Mouse (Mus musculus) central nervous system, embryonic 11.5 days (tissue): ENCODE measurements around the gene Tmem210. TPM values are rescaled to one million over a fixed set of nuclear protein-coding genes. Genes with fewer than 3 reads are reported as not detected.

Experiments
- polyA plus RNA-seq: library from polyadenylated mRNA; depleted of rRNA; stranded (reverse); fragments of >200 nt; gene quantifications from 2 replicates; pipeline ENCODE4 v1.2.3, GENCODE M21; 2012; rRNA removed

Gene Tmem210
- not detected in 2 replicates for polyA plus RNA-seq

DNA sequence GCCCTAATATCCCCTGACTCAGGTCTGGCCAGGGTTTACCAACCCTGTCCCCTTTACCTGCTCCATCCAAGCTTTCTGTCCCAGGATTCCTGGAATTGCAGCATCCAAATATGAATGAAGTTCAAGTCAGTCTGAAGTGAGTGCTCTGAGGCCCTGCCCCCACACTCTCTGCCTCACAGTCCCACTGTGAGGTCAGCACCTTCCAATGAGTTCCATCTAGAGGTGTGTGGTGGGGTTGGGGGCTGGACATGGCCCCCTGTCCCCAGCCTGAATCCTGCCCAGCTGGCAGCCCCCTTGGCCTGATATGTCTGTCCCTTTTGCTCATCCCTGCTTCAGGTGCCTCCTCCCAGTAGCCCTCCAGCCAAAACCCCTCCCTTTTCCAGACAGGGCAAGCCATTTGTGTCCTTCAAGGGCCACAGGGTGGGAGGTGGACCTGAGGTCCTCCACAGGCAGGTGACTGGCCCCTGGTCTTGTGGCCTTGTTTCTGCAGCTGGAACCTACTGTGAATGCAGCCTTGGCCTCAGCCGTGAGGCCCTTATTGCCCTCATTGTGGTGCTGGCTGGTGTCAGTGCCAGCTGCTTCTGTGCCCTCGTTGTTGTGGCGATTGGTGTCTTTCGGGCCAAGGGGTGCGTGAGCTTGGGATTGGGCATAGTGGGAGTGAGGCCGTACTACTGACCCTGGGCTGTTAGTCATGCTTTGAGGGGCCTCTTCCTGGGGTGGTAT is at the start of gene Tmem210:
Gene Tmem210, plus strand, starts transcription at position 219 of the 723 bp plus-strand sequence.

GRCm38 (mm10) chr2:25242101-25242506 is 45.8 kb upstream of the Tmem210 start, which contains the start of the genes Rnf208 and Cysrt1:
TSS of gene Rnf208 (plus strand) at chr2:25242255.
TSS of gene Cysrt1 (minus strand) at chr2:25242452.

DNA sequence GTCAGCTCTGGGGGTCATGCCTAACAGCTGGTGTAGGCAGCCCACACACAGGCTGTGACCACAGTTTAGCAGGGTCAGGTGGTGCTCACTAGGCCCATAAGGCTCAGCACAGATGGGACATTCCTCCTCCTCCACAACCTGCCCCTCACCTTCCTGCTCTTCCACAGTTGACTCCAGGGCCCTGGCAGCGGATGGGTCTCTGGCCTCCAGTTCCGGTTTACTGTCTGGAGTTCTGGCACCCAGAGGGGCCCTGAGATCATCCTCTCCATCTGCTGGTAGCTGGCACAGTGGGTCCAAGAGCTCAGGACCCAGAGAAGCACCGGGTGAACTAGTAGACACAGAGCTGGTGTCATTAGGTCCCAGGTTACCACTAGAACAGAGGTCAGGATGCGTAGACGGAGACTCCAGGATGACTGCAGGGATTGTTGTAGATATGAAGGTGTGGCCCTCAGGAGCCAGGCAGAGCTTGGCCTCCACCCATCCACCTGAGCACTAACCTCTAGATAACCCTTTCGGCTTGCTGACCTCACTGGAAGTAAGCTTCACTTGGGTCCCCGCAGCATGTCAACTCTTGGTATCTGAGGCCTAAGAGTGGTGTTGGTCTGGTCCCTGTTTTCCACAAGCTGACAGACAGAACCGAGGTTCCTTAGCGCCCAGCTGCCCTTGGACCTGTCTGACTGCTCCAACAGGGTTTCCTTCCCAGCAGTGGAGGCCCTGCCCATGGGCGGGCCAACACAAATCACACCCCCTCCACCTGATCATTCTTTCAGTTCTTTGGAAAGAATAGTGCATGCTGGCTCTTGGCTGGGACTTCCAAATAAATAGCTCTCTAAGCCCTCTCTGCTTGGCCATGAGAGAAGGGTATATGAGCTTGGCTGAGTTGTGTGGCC is 41.5 kb upstream of the Tmem210 start, which contains the start of gene AL732309.1:
Gene AL732309.1, minus strand, starts transcription at position 681 of the 890 bp plus-strand sequence.

DNA sequence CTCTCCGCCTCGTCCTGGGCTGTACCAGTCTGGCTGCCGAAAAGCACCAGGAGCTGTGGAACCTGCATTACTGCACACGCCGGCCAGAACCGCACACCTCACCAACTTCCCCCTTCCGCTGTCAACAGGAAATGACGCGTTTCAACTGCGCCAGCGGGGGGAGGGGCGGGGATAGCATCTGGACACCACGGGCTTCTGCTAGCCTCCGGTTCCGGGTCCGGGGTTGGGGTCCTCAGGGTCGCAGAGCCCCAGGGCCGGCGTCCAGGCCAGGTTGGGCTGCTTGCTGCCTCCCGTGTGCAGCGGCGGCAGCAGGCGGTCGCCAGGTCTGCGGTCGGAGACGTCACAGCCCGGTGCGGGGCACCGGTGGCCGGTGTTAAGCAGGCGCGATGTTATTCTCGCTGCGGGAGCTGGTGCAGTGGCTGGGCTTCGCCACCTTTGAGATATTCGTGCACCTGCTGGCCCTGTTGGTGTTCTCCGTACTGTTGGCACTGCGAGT is 32.6 kb upstream of the Tmem210 start, which contains the start of gene Tmem203:
Gene Tmem203, plus strand, starts transcription at position 156 of the 496 bp plus-strand sequence.

DNA sequence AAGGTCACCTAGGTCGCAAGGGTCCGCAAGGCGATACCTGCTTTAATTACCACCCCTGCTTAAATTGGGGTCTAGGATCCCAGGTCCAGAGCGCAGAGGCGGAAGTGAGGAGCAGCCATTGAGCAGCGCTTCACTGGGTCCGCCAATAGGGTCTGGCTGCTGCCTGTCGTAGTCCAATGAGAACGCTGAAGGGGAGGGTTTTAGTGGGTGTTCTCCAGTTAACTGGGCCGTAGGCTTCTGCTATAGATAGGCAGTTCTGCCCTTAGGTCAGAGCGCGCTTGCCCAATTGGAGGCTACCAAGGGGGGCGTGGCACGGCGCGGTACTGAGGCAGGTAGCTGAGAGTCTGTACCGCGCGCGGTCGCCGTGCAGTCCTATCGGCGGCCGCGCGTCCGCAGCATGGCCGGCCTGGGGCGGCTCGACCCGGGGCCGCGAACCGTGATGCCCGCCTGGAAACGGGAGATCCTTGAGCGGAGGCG is 25.6 kb upstream of the Tmem210 start, which contains the start of gene Tprn:
Gene Tprn, plus strand, starts transcription at position 328 of the 477 bp plus-strand sequence.

DNA sequence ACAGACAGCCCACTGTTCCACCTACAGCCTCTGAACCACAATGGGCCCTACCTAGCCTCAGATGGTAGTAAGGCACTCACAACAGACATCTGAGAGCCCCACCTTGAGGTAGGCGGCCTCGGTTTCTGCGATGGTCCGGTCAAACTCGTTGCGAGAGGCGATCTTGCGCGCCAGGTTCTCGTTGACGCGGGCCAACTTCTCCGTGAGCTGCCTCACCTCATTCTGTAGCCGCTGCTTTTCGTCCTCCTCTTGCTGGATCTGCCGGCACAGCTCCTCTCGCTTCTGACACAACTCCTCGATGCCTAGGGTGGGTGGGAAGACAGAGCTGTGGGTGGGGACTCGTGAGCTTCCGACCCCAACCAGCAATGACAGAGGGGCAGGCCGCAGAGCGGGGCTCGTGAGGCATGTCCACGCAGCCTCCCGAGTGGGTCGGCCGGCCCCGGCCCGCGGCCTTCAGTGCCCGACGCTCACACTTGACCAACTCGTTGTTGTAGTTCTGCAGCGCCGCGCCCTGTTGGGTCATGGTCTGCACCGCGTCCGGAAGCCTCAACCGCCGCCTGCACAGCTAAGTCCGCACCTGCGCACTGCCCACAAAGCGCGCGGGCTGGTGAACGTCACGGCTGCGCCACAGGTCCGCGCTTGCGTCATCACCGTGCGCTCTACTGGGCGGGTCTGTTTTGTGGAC is 16.0 kb upstream of the Tmem210 start, which contains the start of the genes Ssna1 and Anapc2:
Gene Ssna1, minus strand, starts transcription at position 612 of the 685 bp plus-strand sequence.
Gene Anapc2, plus strand, starts transcription at position 652 of the 685 bp plus-strand sequence.

DNA sequence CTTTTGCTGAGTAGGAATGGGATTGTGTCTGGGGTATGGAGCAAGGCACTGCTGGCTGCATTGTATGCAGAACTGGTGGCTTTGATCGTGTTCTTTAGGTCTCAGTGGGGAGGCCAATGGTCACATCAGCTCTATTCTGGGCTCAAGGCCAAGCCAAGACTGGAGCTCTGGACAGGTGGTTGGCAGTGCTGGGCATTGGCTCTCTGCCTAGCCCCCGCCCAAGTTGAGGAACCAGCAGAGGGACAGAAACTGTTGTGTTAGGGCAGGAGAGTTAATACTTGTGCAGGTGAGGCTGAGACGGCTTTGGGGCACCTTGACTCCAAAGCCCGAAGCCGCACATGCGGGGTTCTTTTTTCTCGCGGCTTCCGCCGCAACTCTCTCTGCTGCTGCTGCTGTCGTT is 1.7 kb downstream of the Tmem210 start, which contains the start of gene Lrrc26:
Gene Lrrc26, plus strand, starts transcription at position 265 of the 400 bp plus-strand sequence.

GRCm38 (mm10) chr2:25318971-25319773 is 31.2 kb downstream of the Tmem210 start, which contains the start of gene Grin1:
TSS of gene Grin1 (minus strand) at chr2:25319187.

GRCm38 (mm10) chr2:25332286-25333160 is 44.6 kb downstream of the Tmem210 start, which contains the start of gene Man1b1:
TSS of gene Man1b1 (plus strand) at chr2:25332338.

Other genes with a start within 250 kb of the Tmem210 start
- 88.4 and 93.5 TPM in 2 replicates for gene Nsmf, start 233.8 kb upstream of the Tmem210 start, polyA plus RNA-seq
- 0.06 and 0.11 TPM in 2 replicates for gene Entpd8, start 207.8 kb upstream of the Tmem210 start, polyA plus RNA-seq
- 0.10 and 0.18 TPM in 2 replicates for gene Noxa1, start 193.0 kb upstream of the Tmem210 start, polyA plus RNA-seq
- 61.4 and 82.9 TPM in 2 replicates for gene Nrarp, start 107.4 kb upstream of the Tmem210 start, polyA plus RNA-seq
- 1.9 and 2.3 TPM in 2 replicates for gene Tor4a, start 91.3 kb upstream of the Tmem210 start, polyA plus RNA-seq
- 76.7 and 116 TPM in 2 replicates for gene Nelfb, start 76.7 kb upstream of the Tmem210 start, polyA plus RNA-seq
- not detected in 2 replicates for gene Stpg3, start 73.5 kb upstream of the Tmem210 start, polyA plus RNA-seq
- gene Fam166a, start 69.4 kb upstream of the Tmem210 start, polyA plus RNA-seq: 0.14 TPM in 1 of 2 replicates, not detected in the other
- 438 and 534 TPM in 2 replicates for gene Tubb4b, start 63.4 kb upstream of the Tmem210 start, polyA plus RNA-seq
- gene Slc34a3, start 53.8 kb upstream of the Tmem210 start, polyA plus RNA-seq: 0.04 TPM in 1 of 2 replicates, not detected in the other
- gene Rnf224, start 51.4 kb upstream of the Tmem210 start, polyA plus RNA-seq: 0.02 TPM in 1 of 2 replicates, not detected in the other
- gene Rnf208, start 45.9 kb upstream of the Tmem210 start, polyA plus RNA-seq: 25.3 and 26.0 TPM in 2 replicates
- 0.16 TPM in 1 of 2 replicates, not detected in the other for gene Cysrt1, start 45.7 kb upstream of the Tmem210 start, polyA plus RNA-seq
- 8.1 and 14.5 TPM in 2 replicates for gene AL732309.1, start 41.3 kb upstream of the Tmem210 start, polyA plus RNA-seq
- gene Tmem203, start 32.7 kb upstream of the Tmem210 start, polyA plus RNA-seq: 22.0 and 23.7 TPM in 2 replicates
- 4.1 and 4.2 TPM in 2 replicates for gene Tprn, start 25.5 kb upstream of the Tmem210 start, polyA plus RNA-seq
- gene Ssna1, start 15.7 kb upstream of the Tmem210 start, polyA plus RNA-seq: 131 and 133 TPM in 2 replicates
- 106 and 109 TPM in 2 replicates for gene Anapc2, start 15.7 kb upstream of the Tmem210 start, polyA plus RNA-seq
- not detected in 2 replicates for gene Lrrc26, start 1.8 kb downstream of the Tmem210 start, polyA plus RNA-seq
- 1.6 and 2.0 TPM in 2 replicates for gene Grin1, start 31.0 kb downstream of the Tmem210 start, polyA plus RNA-seq
- 29.2 and 34.9 TPM in 2 replicates for gene Man1b1, start 44.2 kb downstream of the Tmem210 start, polyA plus RNA-seq
- gene Dpp7, start 68.2 kb downstream of the Tmem210 start, polyA plus RNA-seq: 22.1 and 29.3 TPM in 2 replicates
- 2.9 and 5.3 TPM in 2 replicates for gene Uap1l1, start 77.5 kb downstream of the Tmem210 start, polyA plus RNA-seq
- gene Sapcd2, start 84.2 kb downstream of the Tmem210 start, polyA plus RNA-seq: 64.9 and 72.9 TPM in 2 replicates
- 0.11 and 0.17 TPM in 2 replicates for gene Entpd2, start 107.7 kb downstream of the Tmem210 start, polyA plus RNA-seq
- gene Npdc1, start 111.2 kb downstream of the Tmem210 start, polyA plus RNA-seq: 146 and 170 TPM in 2 replicates
- gene Fut7, start 135.1 kb downstream of the Tmem210 start, polyA plus RNA-seq: 0.06 and 0.31 TPM in 2 replicates
- gene Abca2, start 140.6 kb downstream of the Tmem210 start, polyA plus RNA-seq: 15.7 and 15.9 TPM in 2 replicates
- gene Clic3, start 168.7 kb downstream of the Tmem210 start, polyA plus RNA-seq: 0.16 and 0.36 TPM in 2 replicates
- 23.7 and 35.7 TPM in 2 replicates for gene Paxx, start 172.9 kb downstream of the Tmem210 start, polyA plus RNA-seq
- 0.34 and 0.41 TPM in 2 replicates for gene Ptgds, start 181.9 kb downstream of the Tmem210 start, polyA plus RNA-seq
- gene Lcn12, start 205.8 kb downstream of the Tmem210 start, polyA plus RNA-seq: not detected in 2 replicates
- gene Fbxw5, start 212.6 kb downstream of the Tmem210 start, polyA plus RNA-seq: 27.8 and 30.7 TPM in 2 replicates
- gene C8g, start 213.6 kb downstream of the Tmem210 start, polyA plus RNA-seq: 3.8 and 4.0 TPM in 2 replicates